Mouse (Mus musculus): ENCODE data around the gene Pip5k1b. TPM values are rescaled to one million over a fixed set of nuclear protein-coding genes. Genes with fewer than 3 reads are reported as not detected.
A peak's percentile ranks its signal among the peaks of the same experiment; 100 is the strongest.

Pip5k1b gene
- polyA plus RNA-seq, 1 experiment from 2014 or later, result 7.0 TPM

DNA sequence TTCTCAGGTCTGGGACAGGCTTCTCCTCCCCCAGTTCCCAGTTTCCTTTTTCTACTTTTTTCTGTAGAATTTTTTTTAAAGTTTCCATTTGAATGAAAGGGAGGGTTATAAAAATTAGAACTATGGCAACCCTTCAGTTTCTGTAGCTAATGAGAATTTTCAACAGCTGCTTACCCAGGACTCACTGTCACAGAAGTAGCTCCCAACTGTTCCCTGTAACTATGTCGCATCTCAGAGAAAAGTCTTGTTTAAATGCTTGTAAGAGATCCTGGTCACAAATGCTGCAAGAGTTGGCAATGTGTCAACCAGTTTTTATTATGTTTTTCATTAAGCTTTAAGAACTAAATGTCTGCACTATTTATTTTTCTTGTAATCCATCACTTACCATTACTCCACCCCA, 188.9 kb downstream of the Pip5k1b start:
- Histone ChIP-seq H3K9me3 (no peaks in the 10 kb centered on the region), H3K4me1 (peaks cover 13% of the 10 kb centered on the region), H3K27me3 (replicated peaks) (no peaks in the 10 kb centered on the region), H3K36me3 (no peaks in the 10 kb centered on the region), H3K4me2 (no peak overlapping the region), H3K4me3 (no peak overlapping the region), H3K27ac (replicated peaks) (no peak overlapping the region), H3K9ac (no peak overlapping the region)
- ATAC-seq (ENCODE audit: extremely low read depth, insufficient number of reproducible peaks, low FRiP score, low TSS enrichment), result no peak
- WGBS, result 88% methylated on average over 1 of the region's 1 CpGs

GRCm38 (mm10) chr19:24362626-24363321, 192.9 kb downstream of the Pip5k1b start:
- H3K4me2 ChIP-seq, result no peak overlapping the region
- peak overlapping the region; percentile 49 for H3K27ac ChIP-seq (replicated peaks)
- peaks cover 27% of the 10 kb centered on the region for H3K4me1 ChIP-seq
- H3K9ac ChIP-seq, result no peak overlapping the region
- H3K27me3 ChIP-seq (replicated peaks), result no peaks in the 10 kb centered on the region
- WGBS, result 43% methylated on average over 8 of the region's 8 CpGs
- no peak overlapping the region for H3K4me3 ChIP-seq
- no peaks in the 10 kb centered on the region for H3K9me3 ChIP-seq
- H3K36me3 ChIP-seq, result peaks cover 19% of the 10 kb centered on the region
- no peak for ATAC-seq (ENCODE audit: extremely low read depth, insufficient number of reproducible peaks, low FRiP score, low TSS enrichment)

DNA sequence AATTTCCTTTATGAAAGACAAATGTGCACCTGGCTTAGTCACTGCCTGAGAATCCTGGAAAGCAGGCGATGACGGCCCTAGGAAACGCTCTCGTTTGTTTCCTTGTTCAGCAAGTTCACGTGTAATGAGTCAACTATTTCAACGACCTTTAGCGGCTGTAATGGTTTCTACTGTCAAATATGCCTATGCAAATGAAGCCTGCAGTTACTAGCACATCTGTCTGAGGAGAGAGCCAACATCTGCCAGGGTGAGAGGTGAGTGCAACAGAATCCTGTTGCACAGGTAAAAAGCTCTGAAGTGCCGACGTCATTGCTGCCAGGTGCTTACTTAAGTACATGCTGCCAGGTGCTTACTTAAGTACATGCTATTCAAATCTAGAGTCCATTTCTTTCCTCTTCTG, 196.4 kb downstream of the Pip5k1b start:
- no peak overlapping the region for H3K4me3 ChIP-seq
- no peaks in the 10 kb centered on the region for H3K27me3 ChIP-seq (replicated peaks)
- no peaks in the 10 kb centered on the region for H3K9me3 ChIP-seq
- peaks cover 27% of the 10 kb centered on the region for H3K4me1 ChIP-seq
- 79% methylated on average over 9 of the region's 9 CpGs for WGBS
- H3K36me3 ChIP-seq, result peaks cover 45% of the 10 kb centered on the region
- H3K4me2 ChIP-seq, result no peak overlapping the region
- no peak for ATAC-seq (ENCODE audit: extremely low read depth, insufficient number of reproducible peaks, low FRiP score, low TSS enrichment)
- H3K27ac ChIP-seq (replicated peaks), result no peak overlapping the region
- H3K9ac ChIP-seq, result no peak overlapping the region

DNA sequence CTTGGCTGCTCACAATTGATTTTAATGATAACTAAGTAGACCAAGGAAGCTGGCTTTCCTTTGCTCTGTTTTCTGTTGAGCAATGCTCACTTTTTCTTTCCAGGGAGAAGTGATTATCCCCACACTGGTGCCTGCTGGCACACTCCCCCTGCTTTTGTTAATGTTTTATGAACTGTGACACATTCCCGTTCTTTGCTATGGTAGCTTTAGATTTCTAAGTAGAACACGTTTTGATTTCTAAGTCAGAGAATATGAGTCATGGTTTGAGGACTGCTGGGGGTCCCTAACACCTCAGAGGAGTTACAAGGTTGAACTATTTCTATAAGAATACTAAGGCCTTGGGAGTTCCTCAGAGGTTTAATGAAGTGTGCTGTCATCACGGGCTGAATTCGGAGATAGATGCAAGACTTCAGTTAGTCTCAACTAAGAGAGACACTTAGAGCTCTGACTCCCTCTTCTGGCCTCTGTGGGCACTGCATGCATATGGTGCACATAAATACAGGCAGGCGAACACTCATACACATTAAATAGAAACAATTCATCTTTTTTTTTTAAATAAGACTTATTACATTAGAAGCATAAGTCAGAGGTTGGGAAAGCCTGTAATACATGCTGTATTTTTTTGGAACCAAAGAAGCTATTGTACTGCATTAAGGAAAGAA, 203.2 kb downstream of the Pip5k1b start:
- 95% methylated on average over 5 of the region's 5 CpGs for WGBS
- no peak overlapping the region for H3K9ac ChIP-seq
- no peak for ATAC-seq (ENCODE audit: extremely low read depth, insufficient number of reproducible peaks, low FRiP score, low TSS enrichment)
- H3K4me3 ChIP-seq, result no peak overlapping the region
- no peaks in the 10 kb centered on the region for H3K27me3 ChIP-seq (replicated peaks)
- H3K9me3 ChIP-seq, result 0 out of 2 replicates have a peak, but pooled peaks cover 4% of the 10 kb centered on the region
- no peak overlapping the region for H3K4me2 ChIP-seq
- H3K4me1 ChIP-seq, result no peaks in the 10 kb centered on the region
- no peak overlapping the region for H3K27ac ChIP-seq (replicated peaks)
- peaks cover 55% of the 10 kb centered on the region for H3K36me3 ChIP-seq

DNA sequence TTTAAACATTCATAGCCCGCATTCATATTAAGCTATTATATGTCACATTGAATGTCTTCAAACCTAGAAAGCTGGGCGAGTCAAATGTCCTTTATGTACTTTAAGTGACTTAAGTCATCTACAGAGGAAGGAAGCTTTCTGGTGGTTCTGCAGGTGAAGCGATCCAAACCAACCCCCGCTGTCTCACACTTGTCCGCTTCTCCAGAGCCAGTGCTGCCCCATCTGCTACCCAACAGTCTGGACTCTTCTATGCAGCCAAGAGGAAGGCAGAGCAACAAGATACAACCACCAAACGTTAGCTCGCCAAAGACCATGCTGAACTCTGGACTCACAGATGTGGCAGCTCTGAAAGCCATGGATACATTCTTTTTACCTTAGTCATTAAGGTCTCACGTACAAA, 211.2 kb downstream of the Pip5k1b start:
- Histone ChIP-seq H3K4me1 (peaks cover 29% of the 10 kb centered on the region), H3K9me3 (no peaks in the 10 kb centered on the region), H3K4me2 (no peak overlapping the region), H3K36me3 (peaks cover 16% of the 10 kb centered on the region), H3K9ac (no peak overlapping the region), H3K4me3 (no peak overlapping the region), H3K27ac (replicated peaks) (no peak overlapping the region), H3K27me3 (replicated peaks) (no peaks in the 10 kb centered on the region)
- ATAC-seq (ENCODE audit: extremely low read depth, insufficient number of reproducible peaks, low FRiP score, low TSS enrichment), result no peak
- WGBS, result 85% methylated on average over 8 of the region's 8 CpGs

DNA sequence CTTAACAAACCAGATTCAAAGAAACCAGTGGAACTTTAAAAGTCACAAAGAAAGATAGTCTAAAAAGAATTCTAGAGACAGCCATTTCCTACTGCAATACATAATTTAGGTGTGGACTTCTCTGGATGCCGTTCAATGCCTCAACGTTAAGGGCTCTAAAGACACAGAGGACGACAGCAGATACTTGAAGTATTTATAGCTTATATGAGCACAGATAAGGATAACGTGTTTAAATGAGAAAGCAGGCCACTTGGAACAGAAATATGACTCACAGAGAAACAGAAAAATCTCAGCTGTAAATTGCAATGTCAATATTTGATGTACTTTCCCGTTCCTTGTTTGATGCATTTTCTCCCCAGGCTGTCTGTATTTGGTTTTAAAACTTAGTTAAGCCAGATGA, 212.9 kb downstream of the Pip5k1b start:
- Histone ChIP-seq H3K9me3 (no peaks in the 10 kb centered on the region), H3K4me1 (peaks cover 29% of the 10 kb centered on the region), H3K4me3 (no peak overlapping the region), H3K4me2 (peak overlapping the region; percentile 46), H3K9ac (peak overlapping the region; percentile 67; the same call in 1 of the 2 replicates), H3K27ac (replicated peaks) (peak overlapping the region; percentile 74), H3K27me3 (replicated peaks) (no peaks in the 10 kb centered on the region), H3K36me3 (peaks cover 19% of the 10 kb centered on the region; the same call in 1 of the 2 replicates)
- 23% methylated on average over 5 of the region's 5 CpGs for WGBS
- ATAC-seq (ENCODE audit: extremely low read depth, insufficient number of reproducible peaks, low FRiP score, low TSS enrichment), result no peak

DNA sequence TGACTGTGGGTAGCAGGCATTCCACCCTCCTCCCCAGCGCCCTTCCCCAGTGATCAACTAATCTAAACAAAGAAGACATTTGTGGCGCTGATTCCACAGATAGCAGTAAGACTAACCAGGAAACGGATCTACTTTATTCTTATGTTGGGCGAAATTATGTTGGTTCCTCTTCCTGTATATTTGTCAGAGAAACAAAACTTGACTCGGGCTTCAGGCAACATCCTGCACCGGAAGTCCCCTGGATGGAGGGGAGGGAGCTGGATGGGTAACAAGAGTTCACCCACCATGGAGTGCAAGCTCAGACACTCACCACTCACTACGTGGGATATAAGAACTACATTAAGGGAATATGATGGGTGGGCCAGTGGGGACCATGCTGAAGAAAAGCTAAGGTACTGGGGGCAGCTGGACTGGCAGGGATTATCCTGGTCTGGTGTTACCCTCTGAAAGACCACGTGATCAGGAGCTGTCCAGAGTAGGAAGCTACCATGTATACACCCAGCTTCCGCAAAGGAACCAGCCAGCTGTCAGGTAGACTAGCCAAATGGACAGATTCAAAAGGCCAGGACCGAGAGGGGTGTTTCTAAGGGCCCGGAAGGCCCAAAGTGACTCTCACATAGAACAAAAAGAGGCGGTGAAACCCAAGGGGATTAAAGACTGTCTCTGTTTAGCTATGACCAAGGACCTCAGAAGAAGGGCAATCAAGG, 219.1 kb downstream of the Pip5k1b start:
- Histone ChIP-seq H3K4me2 (no peak overlapping the region), H3K4me3 (no peak overlapping the region), H3K27ac (replicated peaks) (no peak overlapping the region), H3K4me1 (peaks cover 34% of the 10 kb centered on the region), H3K9me3 (no peaks in the 10 kb centered on the region), H3K9ac (no peak overlapping the region), H3K36me3 (peaks cover 12% of the 10 kb centered on the region; the same call in 1 of the 2 replicates), H3K27me3 (replicated peaks) (no peaks in the 10 kb centered on the region)
- no peak for ATAC-seq (ENCODE audit: extremely low read depth, insufficient number of reproducible peaks, low FRiP score, low TSS enrichment)
- 67% methylated on average over 12 of the region's 12 CpGs for WGBS

- Histone ChIP-seq H3K4me3 (no peak overlapping the region), H3K9me3 (no peaks in the 10 kb centered on the region), H3K4me1 (peaks cover 34% of the 10 kb centered on the region), H3K36me3 (peaks cover 9% of the 10 kb centered on the region; the same call in 1 of the 2 replicates), H3K9ac (no peak overlapping the region), H3K4me2 (no peak overlapping the region), H3K27me3 (replicated peaks) (no peaks in the 10 kb centered on the region), H3K27ac (replicated peaks) (no peak overlapping the region)
- no peak for ATAC-seq (ENCODE audit: extremely low read depth, insufficient number of reproducible peaks, low FRiP score, low TSS enrichment)
- 45% methylated on average over 4 of the region's 4 CpGs for WGBS
Measured at GRCm38 (mm10) chr19:24335611-24336343, 219.9 kb downstream of the Pip5k1b start.

DNA sequence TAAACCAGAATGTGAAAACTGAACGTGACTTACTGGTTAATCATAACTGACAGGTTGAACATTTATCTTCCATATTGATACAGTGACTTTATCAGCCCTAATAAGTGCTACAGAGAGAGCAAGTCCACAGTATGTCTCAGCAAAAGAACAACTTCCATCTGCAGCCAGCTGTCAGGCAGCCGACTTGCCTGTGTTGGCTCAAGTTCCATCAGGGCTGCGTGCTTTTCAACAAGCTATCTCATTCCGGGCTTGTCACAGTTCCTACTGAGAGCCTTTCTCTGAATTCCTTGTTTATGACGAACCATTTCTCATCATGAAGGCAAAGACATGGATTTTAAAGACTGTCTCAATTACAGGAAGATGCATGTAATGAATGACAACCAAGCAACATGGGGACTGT, 222.7 kb downstream of the Pip5k1b start:
- Histone ChIP-seq H3K9ac (no peak overlapping the region), H3K4me2 (no peak overlapping the region), H3K36me3 (peaks cover 3% of the 10 kb centered on the region; the same call in 1 of the 2 replicates), H3K9me3 (no peaks in the 10 kb centered on the region), H3K27me3 (replicated peaks) (no peaks in the 10 kb centered on the region), H3K27ac (replicated peaks) (peak overlapping the region; percentile 61), H3K4me1 (peaks cover 34% of the 10 kb centered on the region), H3K4me3 (no peak overlapping the region)
- ATAC-seq (ENCODE audit: extremely low read depth, insufficient number of reproducible peaks, low FRiP score, low TSS enrichment), result no peak
- 31% methylated on average over 5 of the region's 5 CpGs for WGBS

DNA sequence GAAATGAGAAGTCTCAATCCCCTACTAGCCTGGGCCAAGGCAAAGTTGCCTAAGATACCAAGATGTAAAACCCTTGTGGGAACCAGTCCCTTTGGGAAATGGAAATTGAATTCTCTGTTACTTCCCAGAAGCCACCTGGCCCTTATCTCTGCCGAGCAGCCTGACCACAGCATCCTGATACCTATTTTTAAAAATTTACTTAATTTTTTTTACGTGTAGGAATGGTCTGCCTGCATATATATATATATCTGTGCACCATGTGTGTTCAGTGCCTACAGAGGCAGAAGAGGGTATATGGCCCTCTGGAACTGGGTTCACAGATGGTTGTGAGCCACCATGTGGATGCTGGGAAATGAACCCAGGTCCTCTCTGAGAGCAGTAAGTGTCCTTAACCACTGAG, 224.4 kb downstream of the Pip5k1b start:
- Histone ChIP-seq H3K9ac (no peak overlapping the region), H3K4me2 (no peak overlapping the region), H3K27me3 (replicated peaks) (no peaks in the 10 kb centered on the region), H3K4me3 (no peak overlapping the region), H3K4me1 (peaks cover 25% of the 10 kb centered on the region), H3K36me3 (peaks cover 2% of the 10 kb centered on the region; the same call in 1 of the 2 replicates), H3K27ac (replicated peaks) (no peak overlapping the region), H3K9me3 (no peaks in the 10 kb centered on the region)
- ATAC-seq (ENCODE audit: extremely low read depth, insufficient number of reproducible peaks, low FRiP score, low TSS enrichment), result no peak
- 70% methylated on average over 2 of the region's 2 CpGs for WGBS

DNA sequence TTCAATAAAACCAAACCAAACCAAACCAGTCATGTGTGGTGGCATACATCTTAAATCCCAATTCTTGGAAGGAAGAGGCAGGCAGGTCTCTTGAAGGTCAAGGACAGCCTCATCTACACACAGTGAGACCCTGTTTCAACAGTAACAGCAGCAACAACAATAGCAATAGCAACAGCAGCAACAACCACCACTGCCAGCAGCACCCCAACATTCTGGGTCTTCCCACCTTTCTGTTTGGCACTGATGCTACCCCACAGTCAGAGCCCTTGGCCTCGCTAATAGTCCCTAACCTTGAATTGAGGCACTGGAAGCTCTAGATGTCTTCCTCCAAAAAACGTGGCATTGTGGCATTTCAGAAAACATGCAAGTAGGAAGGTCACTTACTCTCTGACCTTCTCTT, 225.3 kb downstream of the Pip5k1b start:
- Histone ChIP-seq H3K9ac (no peak overlapping the region), H3K9me3 (no peaks in the 10 kb centered on the region), H3K36me3 (peaks cover 2% of the 10 kb centered on the region; the same call in 1 of the 2 replicates), H3K27me3 (replicated peaks) (no peaks in the 10 kb centered on the region), H3K4me1 (peaks cover 17% of the 10 kb centered on the region), H3K27ac (replicated peaks) (no peak overlapping the region), H3K4me3 (no peak overlapping the region), H3K4me2 (no peak overlapping the region)
- no peak for ATAC-seq (ENCODE audit: extremely low read depth, insufficient number of reproducible peaks, low FRiP score, low TSS enrichment)
- WGBS, result 64% methylated on average over 2 of the region's 2 CpGs
